Mouse (Mus musculus): Measurements from ENCODE around the gene Agtr1b.

- TF ChIP-seq CTCF (IDR thresholded peaks at IDR 0.05; ENCODE audit: borderline replicate concordance, insufficient read depth, low read depth, low read length) (no peak), POLR2A (IDR thresholded peaks at IDR 0.05; ENCODE audit: borderline replicate concordance, insufficient read depth, low read length) (no peak)
Observed at GRCm38 (mm10) chr3:20281796-20282195, 85.2 kb downstream of the Agtr1b start.

Data from cerebellum, adult 2 months (tissue).